Mouse (Mus musculus) testis, postnatal 14 days (tissue): ENCODE results near the gene Islr2.

Experiments used
- DNase-seq: peaks from one replicate; pipeline ENCODE4 v3.0.0; 2021; ENCODE audit warnings: low spot score

Gene Islr2

DNA sequence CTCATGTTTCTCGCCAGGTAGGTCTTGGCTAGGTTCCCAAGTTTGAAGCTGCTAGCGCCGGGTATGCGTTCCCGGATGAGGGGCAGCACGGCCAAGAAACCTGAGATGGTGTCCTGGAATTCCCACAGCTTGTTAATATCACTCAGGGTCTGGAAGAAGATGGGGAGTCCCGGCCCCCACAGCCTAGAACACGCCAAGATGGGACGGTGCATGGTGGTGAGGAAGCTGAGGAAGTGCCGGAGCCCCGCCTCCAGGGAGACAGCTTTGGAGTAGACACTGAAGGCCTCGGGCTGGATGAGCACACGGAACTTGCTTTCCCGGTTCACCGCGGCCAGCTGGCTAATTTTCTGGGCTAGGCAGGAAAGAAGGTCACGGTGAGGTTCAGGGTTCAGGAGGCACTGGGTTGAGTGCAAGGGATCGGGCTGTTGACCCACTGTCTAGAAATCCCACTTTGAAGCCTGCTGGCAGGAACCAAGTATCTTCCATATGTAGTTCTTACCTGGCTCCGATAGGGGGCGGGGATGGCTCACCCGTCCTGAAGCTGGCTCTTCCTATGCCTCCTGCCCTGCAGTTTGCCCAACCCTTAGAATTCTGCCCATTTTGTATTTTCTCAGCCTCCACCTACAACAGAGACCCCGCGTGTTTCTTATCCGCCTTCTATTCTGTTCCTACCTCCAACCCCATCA, 16.2 kb upstream of the Islr2 start:
- DNase-seq: no peak

DNA sequence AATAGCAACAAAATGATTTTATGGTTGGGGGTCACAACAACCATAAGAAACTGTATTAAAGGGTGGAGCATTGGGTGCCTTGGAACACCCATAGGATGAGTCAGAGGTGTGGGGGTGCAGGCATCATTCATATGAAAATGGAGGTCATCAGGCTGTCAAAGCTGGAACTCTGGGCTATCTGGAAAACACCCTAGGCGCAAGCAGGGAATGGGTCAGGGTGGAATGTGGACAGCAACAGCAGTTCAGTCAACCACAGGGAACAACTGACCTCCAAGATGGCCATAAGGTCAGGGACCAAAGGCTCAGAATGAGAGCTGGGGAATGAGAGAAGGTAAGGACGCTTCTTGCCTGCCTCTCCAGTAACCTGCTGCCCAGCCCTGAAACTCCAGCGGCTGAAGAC, 14.4 kb upstream of the Islr2 start:
- DNase-seq: no peak

DNA sequence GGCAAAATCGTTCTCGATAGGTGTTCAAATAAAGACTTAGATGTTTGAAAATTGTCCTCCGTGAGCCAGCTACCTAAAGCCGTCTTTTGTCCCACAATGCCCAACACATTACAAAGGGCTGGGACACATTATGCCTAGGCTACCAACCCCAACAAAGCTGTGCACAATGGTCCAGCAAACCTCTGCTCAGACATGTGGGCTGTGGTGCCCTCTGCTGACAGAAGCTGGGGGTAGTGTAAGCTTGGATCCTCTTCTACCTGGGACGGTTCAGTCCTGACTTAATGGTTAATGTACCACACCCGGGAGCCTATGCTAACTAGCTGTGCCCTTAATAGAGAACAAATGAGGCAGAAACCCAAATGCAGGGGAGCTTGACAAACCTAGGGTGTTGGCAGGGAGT, 12.3 kb upstream of the Islr2 start:
- no peak for DNase-seq

DNA sequence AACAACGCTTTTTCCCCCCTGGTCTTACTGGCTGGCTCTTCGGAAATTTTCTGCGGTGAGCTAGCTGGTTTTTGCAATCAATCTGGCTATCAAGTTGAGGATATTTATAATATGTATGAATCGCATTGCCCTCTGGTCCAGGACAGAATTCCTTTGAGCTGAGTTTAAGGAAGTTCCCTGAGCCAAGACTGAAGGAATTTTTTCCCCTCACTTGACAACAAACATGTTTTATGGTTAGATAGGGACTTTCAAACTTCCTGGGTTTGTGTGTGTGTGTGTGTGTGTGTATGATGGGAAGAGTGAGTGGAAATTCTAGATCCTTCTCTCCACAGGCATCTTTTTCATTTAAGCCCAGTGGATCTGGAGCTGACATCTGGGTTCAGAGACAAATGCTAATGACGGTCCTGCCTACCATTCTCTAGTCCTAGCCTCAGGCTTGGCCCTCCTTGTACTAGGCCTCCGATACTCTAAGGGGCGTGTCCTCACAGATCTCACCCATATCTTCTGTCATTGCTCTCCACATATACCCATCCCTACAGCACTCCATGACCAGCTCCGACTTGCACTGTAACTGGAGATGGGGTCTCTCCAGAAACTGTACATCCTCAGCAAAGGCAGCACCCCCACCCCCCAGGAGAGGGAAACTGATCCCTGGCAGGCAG, 10.5 kb upstream of the Islr2 start:
- DNase-seq: no peak

DNA sequence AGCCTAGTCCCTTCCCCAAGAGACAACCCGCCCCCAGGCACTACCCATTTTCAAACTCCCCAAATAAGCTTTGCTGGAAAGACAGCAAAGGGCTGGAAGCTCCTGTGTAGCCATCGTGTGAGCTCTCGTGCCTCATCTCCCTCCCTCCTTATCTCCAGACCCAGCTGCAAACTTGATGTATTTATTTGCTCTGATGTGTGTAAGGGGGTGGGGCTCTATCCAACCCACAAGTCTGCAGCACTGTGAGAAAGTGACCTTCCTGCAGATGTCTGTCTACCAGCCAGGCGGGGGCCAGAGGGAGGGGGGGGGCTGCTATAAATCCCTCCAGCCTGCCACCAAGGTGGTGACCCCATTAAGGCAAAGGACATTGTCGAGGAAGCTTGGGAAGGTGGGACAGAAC, 9.7 kb upstream of the Islr2 start:
- no peak for DNase-seq

DNA sequence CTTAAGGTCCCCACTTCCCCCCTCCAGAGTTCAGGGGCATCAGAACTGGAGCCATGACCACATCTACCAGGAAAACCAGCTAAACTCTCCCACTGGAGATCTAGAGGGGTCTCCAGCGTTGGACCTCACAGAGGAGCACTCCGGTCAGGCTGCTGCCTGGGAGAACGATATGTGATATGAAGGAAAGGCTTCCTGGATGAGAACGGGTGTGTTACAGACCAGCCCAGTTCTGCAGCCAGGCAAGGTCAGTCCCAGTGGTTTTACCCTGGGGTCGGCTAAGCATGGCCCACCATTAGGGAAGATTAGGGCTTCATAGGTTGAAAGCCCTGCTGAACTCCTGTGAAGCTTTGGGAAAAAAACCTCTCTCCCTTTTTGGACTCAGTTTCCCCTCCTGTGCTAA, 9.3 kb upstream of the Islr2 start:
- DNase-seq: no peak

DNA sequence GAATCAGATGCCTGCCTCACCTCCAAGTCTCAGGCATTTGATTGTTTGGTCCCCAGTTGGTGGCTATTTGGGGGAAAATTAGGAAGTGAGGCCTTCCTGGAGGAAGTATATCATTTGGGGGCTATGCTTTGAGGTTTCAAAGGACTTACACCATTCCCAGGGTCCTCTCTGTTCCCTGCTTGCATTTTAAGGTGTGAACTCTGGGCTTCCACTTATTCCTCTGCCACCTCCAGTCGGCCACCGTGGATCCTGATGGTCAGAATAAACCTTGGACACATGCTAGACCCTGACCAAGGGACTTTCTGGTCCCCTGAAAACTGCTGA, 6.1 kb upstream of the Islr2 start:
- no peak for DNase-seq

DNA sequence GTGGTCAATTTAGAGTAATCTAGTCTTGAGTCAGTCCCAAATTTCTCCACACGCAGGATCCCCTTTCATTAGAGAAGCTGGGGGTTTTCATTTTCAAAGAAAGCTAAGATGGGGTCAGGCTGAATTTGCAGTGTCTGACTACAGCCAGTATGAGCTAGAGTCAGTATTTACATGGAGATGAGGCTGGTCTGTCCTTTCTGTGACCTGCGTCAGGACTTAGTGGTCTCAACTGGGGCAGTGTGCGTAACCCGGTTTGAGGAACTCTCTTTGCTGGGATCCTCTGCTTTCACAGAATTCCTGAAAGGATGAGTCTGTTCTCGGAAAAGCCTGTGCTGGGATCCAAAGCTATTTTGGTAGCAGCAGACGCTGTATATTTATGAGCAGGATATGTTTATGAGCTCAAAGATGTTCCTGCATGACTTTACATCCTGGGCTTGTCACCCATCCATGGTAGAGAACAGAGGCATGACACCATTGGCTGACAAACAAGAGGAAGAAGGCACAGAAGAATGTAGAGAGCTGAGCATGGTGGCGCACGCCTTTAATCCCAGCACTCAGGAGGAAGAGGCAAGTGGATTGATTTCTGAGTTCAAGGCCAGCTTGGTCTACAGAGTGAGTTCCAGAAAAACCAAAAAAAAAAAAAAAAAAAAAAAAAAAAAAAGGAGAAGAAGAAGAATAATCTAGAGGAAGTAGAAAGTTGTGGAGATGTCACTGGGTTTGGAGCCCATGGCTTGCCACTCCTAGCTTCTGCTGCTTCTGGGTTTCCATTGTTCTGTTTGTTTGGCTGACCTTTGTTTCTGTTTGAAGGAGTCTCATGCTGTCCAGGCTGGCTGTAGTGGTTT, 5.6 kb upstream of the Islr2 start:
- DNase-seq: no peak

DNA sequence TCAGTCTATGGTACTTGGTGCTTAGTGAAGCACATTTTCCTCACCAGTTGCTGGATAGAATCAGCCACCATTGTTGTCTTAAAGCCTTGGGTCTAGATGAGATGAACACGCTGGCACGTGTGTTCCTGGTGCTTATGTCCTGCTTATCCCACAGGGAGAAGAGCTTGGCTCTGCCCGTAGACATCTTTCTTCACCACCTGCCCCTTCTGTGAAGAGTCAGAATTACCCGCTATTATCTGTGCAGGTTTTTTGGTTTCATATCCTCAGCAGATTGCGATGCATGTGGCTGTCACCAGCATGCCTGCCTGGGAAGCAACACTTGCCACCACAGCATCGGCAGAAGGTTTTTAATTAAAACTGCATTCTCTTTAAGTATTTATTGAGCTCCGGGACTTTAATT, 1.9 kb upstream of the Islr2 start:
- DNase-seq: no peak

DNA sequence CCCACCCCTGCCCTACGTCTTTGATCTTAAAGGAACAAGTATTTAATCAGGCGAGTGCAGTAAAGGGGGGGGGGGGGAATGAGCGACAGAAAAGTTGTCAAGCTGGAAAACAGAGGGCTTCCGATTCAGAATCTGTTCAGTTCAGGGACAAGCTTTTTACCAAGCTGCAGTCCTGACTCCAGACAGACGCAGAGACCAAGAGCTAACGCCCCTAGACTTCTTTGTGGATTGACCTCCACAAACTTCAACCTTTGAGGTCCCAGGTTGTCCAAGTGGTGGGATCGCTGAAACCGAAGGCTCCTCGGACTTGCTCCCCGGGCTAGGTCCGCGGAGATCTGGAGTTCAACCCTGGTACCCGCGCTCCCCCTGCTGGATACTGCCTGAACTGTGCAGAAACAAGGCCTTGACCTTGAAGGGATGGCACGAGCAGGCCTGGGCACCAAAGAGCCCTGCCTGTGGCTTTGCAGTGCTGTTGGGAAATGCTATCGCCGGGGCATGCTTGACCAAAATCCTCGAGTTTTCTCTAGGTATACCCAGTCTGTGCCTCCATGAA, 405 bp upstream of the Islr2 start:
- peak; percentile 85 for DNase-seq

DNA sequence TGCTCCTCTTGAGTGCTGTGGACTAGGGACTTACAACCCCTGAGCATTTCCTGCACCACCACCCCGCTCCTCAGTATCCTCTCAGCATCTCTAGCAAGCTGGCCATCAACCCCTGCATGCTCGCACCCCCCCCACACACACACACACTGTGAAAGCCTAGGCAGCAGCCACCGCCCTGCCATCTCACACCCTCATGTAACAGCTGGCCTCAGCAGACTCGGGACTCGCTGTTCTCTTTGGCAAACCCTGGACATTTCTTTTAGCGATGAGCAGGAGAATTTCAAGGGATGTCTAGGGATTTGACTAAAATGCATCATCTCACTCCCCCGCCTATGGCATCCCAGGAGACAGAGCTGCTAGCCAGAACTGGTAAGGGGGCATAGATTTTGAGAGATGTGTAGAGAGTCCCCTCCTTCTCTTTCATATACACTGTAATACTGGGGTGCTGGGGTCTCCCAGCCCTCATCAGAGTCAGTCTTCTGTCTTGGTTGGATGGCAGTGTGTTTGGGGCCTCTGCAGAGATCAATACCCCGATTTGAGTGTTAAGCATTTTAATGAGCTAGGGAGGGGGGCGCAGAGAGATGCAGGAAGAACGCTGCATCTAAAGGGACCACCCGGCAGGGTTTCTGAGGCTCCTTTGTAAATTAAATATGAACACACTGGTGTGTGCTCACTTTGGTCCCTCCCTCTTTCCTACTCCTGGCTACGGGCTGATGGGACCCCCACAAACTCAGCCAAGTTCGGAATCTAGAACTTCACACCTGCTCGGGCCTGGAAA, 1.3 kb downstream of the Islr2 start:
- DNase-seq: no peak

DNA sequence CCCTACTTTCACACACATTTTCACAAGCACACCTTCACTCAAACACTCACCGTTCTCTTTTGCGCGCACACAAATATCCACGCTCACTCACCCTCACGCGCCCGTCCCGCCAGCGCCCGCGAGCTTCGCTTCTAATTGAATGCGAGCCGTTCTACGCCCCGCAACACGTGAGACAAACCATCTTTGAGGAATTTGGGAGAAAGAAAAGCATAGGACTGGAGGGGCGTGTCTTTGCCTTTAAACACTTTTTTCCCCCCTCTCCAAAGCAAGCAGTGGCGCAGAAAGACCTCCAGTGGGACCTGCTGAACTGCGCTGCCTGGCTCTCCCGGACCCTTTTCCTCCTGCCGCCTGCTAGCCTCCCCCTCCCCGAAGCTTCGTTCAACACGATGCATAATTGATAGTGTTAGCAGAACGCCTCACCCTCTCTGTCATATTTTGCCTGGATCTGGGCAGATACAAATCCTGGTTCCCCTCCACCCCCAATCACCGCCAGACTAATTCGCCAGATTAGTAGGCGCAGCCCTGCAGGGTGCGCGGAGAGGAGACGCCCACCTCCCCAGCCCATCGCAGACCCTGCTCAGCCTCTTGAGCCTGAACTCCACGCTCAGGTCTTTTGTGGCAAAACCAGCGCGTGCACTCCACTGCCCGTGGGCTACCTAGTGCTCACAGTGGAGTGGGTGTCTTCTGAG, 2.1 kb downstream of the Islr2 start:
- DNase-seq: no peak

DNA sequence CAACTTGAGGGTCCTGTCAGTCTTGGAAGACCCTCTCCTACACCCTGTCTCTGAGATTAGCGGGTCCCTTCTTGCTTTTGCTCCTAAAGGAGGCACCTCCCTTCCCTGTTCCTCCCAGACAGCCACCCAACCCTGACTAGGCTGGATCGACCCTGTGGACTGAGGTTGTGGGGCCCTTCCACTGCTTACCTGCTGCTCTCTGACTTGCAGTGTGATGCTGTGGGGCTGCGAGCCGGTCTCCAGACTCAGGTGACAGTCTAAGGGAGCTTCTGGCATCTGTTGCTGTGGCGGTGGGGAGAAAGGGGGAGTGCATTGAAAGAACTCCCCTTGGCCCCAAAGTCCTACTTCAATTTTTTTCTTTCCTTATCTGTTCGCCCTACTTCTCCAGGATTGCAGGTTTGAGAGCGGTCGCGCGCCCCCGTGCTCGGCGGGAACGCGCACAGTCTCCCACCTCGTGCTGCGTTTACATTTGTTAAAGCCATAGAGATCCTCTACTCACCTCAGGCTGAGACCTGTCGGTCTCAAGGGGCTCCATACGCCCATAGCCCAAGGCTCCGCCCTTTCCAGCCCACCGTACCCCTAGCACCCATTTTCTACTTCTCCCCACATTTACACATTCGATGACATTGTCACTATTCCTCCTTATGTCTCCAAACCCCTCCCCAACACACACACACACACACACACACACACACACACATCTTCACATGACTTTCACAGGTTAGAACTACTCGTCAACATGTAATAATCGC, 2.9 kb downstream of the Islr2 start:
- no peak for DNase-seq

DNA sequence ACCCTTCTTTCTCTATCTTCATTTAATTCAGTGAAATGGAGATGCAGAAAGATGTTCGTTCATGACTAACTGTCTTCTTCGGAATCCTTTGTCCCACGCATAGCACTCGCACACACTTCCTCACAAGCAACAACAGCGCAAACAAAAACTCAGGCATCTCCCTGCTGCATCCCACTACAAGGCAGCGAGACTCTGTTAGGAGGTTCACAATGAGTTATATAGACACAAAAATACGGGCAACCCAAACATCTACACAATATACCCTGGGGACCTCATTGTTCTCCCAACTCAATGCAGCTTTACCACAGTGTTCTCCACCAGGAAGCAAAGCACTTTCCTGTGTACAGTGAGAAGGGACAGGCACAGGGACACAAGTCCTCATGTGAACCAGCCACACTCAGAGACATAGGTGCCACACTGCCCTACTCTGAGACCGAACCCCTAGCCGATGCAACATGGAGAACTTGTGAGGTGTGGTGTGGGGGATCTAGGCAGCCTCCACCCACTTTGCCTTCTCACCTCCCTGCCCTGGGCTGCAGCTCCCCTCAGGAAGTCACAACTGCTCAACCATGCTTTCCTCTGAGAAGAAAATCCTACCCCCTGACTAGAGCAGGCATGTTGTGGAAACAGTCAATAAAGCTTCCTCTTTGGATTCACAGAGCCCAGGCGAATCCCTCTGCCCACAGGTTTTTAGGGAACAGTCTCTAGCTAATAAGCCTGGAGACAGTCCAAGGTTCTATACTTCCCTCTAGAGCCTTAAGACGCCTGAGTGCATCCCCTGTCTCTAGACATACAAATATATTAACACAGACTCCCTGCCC, 3.6 kb downstream of the Islr2 start:
- DNase-seq: no peak

DNA sequence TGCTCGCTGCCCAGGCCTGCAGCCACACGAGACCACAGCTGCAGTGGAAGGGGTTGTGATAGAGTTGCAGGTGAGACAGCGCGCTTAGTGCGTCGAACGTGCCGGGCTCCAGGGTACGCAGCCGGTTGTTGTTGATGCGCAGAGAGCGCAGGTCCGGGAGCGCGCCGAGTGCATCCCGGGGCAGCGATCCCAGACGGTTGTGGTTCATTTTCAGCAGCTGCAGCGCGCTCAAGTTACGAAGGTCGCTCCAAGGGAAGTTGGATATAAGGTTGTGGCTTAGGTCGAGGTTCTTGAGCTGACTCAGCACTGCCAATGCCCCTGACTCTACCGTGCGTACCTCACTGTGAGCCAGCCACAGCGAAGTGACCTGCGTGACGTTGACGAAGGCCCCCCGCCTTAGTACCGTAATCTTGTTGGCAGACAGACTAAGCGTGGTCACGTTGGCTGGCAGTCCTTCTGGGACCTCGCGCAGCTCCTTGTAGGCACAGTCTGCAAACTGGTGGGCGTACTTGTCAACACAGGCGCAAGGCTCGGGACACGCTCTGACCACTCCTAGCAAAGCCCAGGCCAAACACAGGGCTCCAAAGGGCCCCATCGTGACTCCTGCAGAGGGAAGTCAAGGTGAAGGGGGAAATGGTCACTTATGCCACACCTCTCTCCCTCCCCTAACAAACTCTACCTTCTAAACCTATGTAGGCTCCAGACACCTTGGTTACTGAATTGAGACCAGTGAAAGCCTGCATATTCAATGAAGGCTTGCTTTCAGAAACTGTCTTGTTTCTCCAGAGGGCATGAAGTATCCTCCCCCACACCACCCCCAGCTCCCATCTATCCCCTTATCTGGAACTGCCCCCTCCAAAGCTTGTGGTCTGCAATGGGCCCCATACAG, 4.5 kb downstream of the Islr2 start:
- no peak for DNase-seq

DNA sequence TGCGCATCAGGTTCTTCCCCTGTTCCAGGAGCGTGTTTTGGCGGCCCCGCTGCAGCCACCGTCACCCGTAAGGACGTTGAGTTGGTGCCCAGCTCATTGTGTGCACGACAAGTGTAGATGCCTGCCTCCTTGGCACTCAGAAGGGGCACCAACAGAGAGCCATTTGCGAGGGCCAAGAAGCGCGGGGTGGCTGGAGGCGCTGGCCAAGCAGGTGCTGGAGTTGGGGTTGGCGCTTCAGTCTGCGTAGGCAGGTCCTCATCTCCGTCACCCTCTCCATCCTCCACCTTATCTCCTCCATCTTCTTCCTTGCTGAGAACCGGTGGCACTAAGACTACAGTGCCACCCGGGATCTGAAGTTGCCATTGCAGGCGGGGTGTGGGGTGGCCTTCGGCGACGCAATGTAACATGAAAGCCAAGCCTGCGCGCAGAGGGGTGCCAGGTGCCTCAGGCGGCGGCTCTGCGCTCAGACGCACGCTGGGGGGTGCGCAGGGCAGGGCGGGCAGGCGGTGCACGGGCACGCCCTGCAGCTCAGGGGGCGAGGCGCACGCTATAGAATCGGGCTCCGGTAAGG, 5.2 kb downstream of the Islr2 start:
- no peak for DNase-seq

DNA sequence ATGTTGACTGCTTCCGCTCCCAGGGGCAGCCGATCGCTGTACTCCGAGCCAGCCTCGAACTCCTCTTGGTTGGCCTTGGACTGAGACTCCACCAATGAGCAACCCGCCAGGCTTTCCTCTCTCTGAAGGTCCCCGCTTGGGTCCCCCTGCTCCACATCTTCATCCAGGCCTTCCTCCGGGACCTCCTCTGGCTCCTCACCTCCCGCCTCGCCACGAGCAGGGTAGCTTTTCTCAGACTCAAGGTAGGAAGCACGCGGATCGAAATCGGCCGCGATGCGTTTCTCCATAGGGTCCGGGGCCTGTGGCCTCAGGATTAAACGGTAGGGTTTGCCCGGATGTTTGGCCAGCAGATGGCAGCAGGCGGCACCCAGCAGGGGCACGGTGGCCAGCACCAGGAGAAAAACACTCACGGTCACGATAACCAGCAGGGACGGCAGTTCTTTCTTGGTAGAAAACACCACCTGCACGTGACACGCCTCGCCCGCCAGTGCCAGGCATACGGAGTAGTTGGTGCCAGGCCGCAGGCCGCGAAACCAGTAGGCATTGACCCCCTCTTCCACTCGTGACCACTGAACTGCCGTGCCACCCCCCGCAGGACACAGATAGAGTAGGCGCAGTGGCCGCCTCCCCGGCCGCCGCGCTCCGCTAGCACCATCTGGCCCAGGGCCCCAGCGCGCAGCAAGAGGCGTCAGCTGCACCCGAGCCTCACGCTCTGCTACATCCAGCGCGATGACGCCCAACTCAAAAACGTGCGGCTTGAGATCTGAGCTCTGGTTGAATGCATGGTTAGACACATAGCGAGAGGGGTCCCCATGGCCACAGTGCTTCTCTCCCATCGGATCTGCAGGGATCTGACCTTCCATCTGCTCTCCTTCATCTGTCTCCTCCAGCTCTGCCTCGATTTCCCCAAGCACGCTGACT, 6.1 kb downstream of the Islr2 start:
- no peak for DNase-seq
